Mouse (Mus musculus) heart, adult 11 months (tissue): ENCODE data around the gene Krtap6-5.
"Not testable (repeated sequence)": the region's sequence is repeated elsewhere in the genome, so short reads cannot be mapped to it uniquely, and the experiment has no call there.

ENCODE experiments used
- DNase-seq: peaks from one replicate; pipeline ENCODE4 v3.0.0; 2022

Gene Krtap6-5

DNA sequence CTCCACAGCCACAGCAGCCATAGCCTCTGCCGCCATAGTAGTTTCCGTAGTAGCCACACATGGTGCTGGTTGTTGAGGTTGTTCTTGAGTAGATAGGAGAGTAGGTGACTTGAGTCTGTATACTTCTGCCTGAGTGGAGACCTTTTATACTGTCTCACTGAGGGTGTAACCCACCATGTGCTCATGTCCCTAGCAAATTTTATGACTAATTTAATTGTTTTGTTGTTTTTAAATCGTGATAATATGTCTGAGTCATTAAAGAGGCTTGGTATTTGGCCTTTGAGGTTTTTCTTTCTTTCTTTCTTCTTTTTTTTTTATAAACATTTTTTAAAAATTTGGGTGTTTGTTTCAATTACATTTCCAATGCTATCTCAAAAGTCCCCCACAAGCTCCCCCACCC lies at the start of gene Krtap6-5:
Gene Krtap6-5, minus strand, starts transcription at position 101 of the 400 bp plus-strand sequence.
- no peak for DNase-seq

GRCm38 (mm10) chr16:89071041-89071440 lies 23.4 kb upstream of the Krtap6-5 start:
- DNase-seq: not testable (repeated sequence)

GRCm38 (mm10) chr16:89063902-89064301 lies 16.2 kb upstream of the Krtap6-5 start, which contains the start of gene 1110025L11Rik:
TSS of gene 1110025L11Rik (minus strand) at chr16:89064002.
- DNase-seq: not testable (repeated sequence)

DNA sequence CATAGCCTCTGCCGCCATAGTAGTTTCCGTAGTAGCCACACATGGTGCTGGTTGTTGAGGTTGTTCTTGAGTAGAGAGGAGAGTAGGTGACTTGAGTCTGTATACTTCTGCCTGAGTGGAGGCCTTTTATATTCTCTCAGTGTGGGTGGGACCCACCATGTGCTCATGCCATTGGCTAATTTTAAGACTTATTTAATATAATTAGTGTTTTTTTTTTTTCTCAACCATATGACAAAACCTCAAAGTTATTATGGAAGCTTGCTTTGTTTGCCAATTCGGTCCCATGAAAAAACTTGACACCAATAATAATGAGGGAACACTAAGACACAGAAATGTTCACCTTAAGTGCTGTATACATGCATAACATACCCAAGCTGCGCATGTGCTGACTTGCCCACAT lies 6.3 kb downstream of the Krtap6-5 start, which contains the start of gene Gm10228:
Gene Gm10228, minus strand, starts transcription at position 101 of the 400 bp plus-strand sequence.
- not testable (repeated sequence) for DNase-seq

GRCm38 (mm10) chr16:89031399-89031798 lies 16.3 kb downstream of the Krtap6-5 start, which contains the start of gene Krtap6-1:
TSS of gene Krtap6-1 (plus strand) at chr16:89031699.
- not testable (repeated sequence) for DNase-seq

GRCm38 (mm10) chr16:89014984-89015383 lies 32.7 kb downstream of the Krtap6-5 start, which contains the start of gene Gm10229:
TSS of gene Gm10229 (plus strand) at chr16:89015284.
- not testable (repeated sequence) for DNase-seq

DNA sequence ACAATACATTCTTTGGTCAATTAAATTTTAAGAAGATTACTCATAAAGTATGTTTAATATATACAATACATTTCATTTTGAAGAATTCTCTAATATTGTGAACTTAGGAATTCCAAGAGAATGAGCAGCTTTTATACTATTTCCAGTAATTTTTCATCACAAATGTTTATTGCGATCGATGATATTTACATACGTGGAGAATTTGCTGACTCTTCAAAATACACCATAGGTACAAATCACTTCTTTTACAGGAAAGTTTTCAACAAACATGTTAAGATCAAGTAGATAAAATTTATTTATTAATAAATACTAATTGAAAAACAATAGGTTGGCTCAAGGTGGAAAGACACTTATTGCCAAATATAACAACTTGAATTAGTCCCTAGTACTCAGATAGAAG lies 33.7 kb downstream of the Krtap6-5 start:
- DNase-seq: no peak

DNA sequence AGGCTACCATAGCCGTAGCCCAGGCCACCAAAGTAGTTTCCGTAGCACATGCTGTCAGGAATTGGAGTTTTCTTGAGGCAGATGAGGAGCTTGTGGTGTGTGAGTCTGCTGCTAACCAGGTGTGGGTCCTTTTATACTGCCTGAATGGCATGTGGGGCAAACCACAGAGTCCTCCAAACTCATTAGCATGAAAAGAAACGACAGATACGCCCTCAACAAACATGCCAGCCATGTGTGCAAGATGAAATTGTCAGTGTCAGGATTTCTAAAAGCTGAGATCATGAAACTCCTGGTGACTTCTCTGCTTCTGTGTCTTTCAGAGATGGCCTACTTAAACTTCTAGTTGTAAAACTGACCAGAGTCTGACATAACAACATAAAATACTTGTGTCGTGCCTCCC lies 37.0 kb downstream of the Krtap6-5 start, which contains the start of gene Krtap22-2:
Gene Krtap22-2, minus strand, starts transcription at position 101 of the 400 bp plus-strand sequence.
- no peak for DNase-seq
